Mouse (Mus musculus) MEL (cell line): ENCODE measurements around the gene Csnk1g1.

Experiments
- CTCF ChIP-seq, 3 experiments: IDR thresholded peaks in 2 of 3; conservative IDR thresholded peaks in 1 of 3; 2 replicates each; pipeline ENCODE4 v1.5.1; 2011 to 2012; ENCODE audit warnings: low read length in 3 of 3, low read depth in 2 of 3, mild to moderate bottlenecking in 2 of 3, improper control_type of control experiment in 1 of 3, inconsistent platforms in 1 of 3, mixed read lengths in 1 of 3, moderate library complexity in 1 of 3; ENCODE audit not compliant: control insufficient read depth in 1 of 3, insufficient read depth in 1 of 3, poor library complexity in 1 of 3, severe bottlenecking in 1 of 3
- MAX ChIP-seq: IDR thresholded peaks from 2 replicates; pipeline ENCODE4 v1.6.1; 2011; ENCODE audit warnings: low read length, improper control_type of control experiment
- POLR2A ChIP-seq, 2 experiments: IDR thresholded peaks; 2 replicates each; pipeline ENCODE4 v1.6.1; 2011 to 2012; ENCODE audit warnings: low read length in 2 of 2, mild to moderate bottlenecking in 2 of 2, control low read depth in 1 of 2, improper control_type of control experiment in 1 of 2, low read depth in 1 of 2, moderate library complexity in 1 of 2; ENCODE audit not compliant: control insufficient read depth in 1 of 2, insufficient read depth in 1 of 2, poor library complexity in 1 of 2
- TCF12 ChIP-seq: IDR thresholded peaks from 2 replicates; pipeline ENCODE4 v1.6.1; 2014; ENCODE audit warnings: low read depth, mild to moderate bottlenecking, inconsistent platforms, low read length, improper control_type of control experiment, moderate library complexity

DNA sequence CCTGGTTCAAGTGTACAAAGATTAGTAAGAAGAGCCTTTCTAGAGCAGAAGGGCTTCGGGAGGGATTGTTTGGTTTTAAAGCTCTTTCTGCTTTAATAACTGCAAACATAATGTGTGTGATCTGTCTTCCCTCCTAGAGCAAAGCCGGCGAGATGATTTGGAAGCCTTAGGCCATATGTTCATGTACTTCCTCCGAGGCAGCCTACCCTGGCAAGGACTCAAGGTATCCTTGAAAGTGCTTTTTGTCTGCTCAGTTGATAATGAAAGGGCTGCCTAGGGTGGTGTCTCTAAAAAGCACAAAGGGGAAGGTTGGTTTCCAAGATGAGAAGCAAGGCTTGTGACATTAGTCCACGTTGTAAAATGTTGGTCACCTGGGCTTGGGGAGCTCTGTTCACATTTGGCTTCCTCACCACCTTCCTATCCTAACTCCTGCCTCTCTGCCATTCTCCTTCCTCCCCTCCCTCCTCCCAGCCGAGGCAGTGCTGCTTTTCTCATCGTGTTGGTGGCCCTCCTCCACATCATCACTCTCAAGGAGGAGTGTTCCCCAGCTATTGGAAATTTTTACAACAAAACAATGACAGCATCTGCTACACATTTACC is 99.0 kb downstream of the Csnk1g1 start:
- TF ChIP-seq POLR2A (IDR thresholded peaks at IDR 0.05; ENCODE audit: control insufficient read depth in 1 of 2, insufficient read depth in 1 of 2, low read depth in 1 of 2, low read length in 2 of 2, poor library complexity in 1 of 2): no peak
- no peak for TF ChIP-seq CTCF (IDR thresholded peaks at IDR 0.05 in 2 of 3, conservative IDR thresholded peaks at IDR 0.05 in 1 of 3; ENCODE audit: control insufficient read depth in 1 of 3, insufficient read depth in 1 of 3, low read depth in 2 of 3, low read length in 3 of 3, poor library complexity in 1 of 3, severe bottlenecking in 1 of 3)
- no peak for TF ChIP-seq TCF12
- no peak for TF ChIP-seq MAX
